Mouse (Mus musculus): Measurements from ENCODE around the gene Nxpe4. TPM values are rescaled to one million over a fixed set of nuclear protein-coding genes. Genes with fewer than 3 reads are reported as not detected.
"Not testable (repeated sequence)": the region's sequence is repeated elsewhere in the genome, so short reads cannot be mapped to it uniquely, and the experiment has no call there.

Gene Nxpe4
- 7.4 and 7.7 TPM in 2 replicates for polyA plus RNA-seq (2016; fragmentation: Nextera tagmentation; extraction: Ambion mirVana)

GRCm38 (mm10) chr9:48161505-48162192 lies at the start of gene Nxpe4:
Gene Nxpe4 (plus strand): TSS chr9:48162023.
- peaks cover 9% of the 10 kb centered on the region for H3K4me1 ChIP-seq (replicated peaks)
- H3K27ac ChIP-seq: no peak within 1 kb of the TSS
- ATAC-seq (ENCODE audit: insufficient number of reproducible peaks, insufficient read depth, low FRiP score, low TSS enrichment, low read depth): peak; percentile 37; the same call in 1 of the 2 replicates
- no peaks in the 10 kb centered on the region for H3K27me3 ChIP-seq
- no peaks in the 10 kb centered on the region for H3K36me3 ChIP-seq
- peak within 1 kb of the TSS; percentile 67 for H3K4me2 ChIP-seq
- peak within 1 kb of the TSS; percentile 50 for H3K4me3 ChIP-seq (replicated peaks)
- WGBS: 33% methylated on average over 12 of the region's 12 CpGs
- H3K9me3 ChIP-seq: no peaks in the 10 kb centered on the region
- peak within 1 kb of the TSS; percentile 54 for H3K9ac ChIP-seq (replicated peaks)

- Histone ChIP-seq H3K27ac (no peak overlapping the region), H3K27me3 (peaks cover 11% of the 10 kb centered on the region), H3K36me3 (no peaks in the 10 kb centered on the region), H3K9ac (replicated peaks) (no peak overlapping the region), H3K4me3 (replicated peaks) (no peak overlapping the region), H3K4me2 (no peak overlapping the region), H3K4me1 (replicated peaks) (no peaks in the 10 kb centered on the region), H3K9me3 (no peaks in the 10 kb centered on the region)
- no peak for ATAC-seq (ENCODE audit: insufficient number of reproducible peaks, insufficient read depth, low FRiP score, low TSS enrichment, low read depth)
- 39% methylated on average over 3 of the region's 3 CpGs for WGBS
Measured at GRCm38 (mm10) chr9:48126815-48127214, 35.0 kb upstream of the Nxpe4 start.

- Histone ChIP-seq H3K9ac (replicated peaks) (no peak overlapping the region), H3K27me3 (peaks cover 7% of the 10 kb centered on the region; the same call in 1 of the 2 replicates), H3K4me3 (replicated peaks) (no peak overlapping the region), H3K4me2 (no peak overlapping the region), H3K4me1 (replicated peaks) (no peaks in the 10 kb centered on the region), H3K27ac (no peak overlapping the region), H3K9me3 (no peaks in the 10 kb centered on the region), H3K36me3 (no peaks in the 10 kb centered on the region)
- 18% methylated on average over 3 of the region's 3 CpGs for WGBS
- no peak for ATAC-seq (ENCODE audit: insufficient number of reproducible peaks, insufficient read depth, low FRiP score, low TSS enrichment, low read depth)
Measured at GRCm38 (mm10) chr9:48137507-48137906, 24.3 kb upstream of the Nxpe4 start.

GRCm38 (mm10) chr9:48140485-48141411 lies 21.1 kb upstream of the Nxpe4 start:
- Histone ChIP-seq H3K27me3 (peaks cover 7% of the 10 kb centered on the region; the same call in 1 of the 2 replicates), H3K4me2 (no peak overlapping the region), H3K9ac (replicated peaks) (no peak overlapping the region), H3K27ac (no peak overlapping the region), H3K9me3 (no peaks in the 10 kb centered on the region), H3K4me3 (replicated peaks) (no peak overlapping the region), H3K36me3 (no peaks in the 10 kb centered on the region), H3K4me1 (replicated peaks) (no peaks in the 10 kb centered on the region)
- WGBS: 41% methylated on average over 8 of the region's 8 CpGs
- no peak for ATAC-seq (ENCODE audit: insufficient number of reproducible peaks, insufficient read depth, low FRiP score, low TSS enrichment, low read depth)

- no peak overlapping the region for H3K4me2 ChIP-seq
- H3K27ac ChIP-seq: no peak overlapping the region
- no peaks in the 10 kb centered on the region for H3K4me1 ChIP-seq (replicated peaks)
- H3K9me3 ChIP-seq: no peaks in the 10 kb centered on the region
- ATAC-seq (ENCODE audit: insufficient number of reproducible peaks, insufficient read depth, low FRiP score, low TSS enrichment, low read depth): no peak
- no peak overlapping the region for H3K9ac ChIP-seq (replicated peaks)
- 81% methylated on average over 6 of the region's 6 CpGs for WGBS
- H3K4me3 ChIP-seq (replicated peaks): no peak overlapping the region
- peaks cover 4% of the 10 kb centered on the region; the same call in 1 of the 2 replicates for H3K27me3 ChIP-seq
- H3K36me3 ChIP-seq: no peaks in the 10 kb centered on the region
Measured at GRCm38 (mm10) chr9:48142646-48143045, 19.2 kb upstream of the Nxpe4 start.

GRCm38 (mm10) chr9:48146761-48147160 lies 15.1 kb upstream of the Nxpe4 start:
- no peak overlapping the region for H3K4me2 ChIP-seq
- 63% methylated on average over 3 of the region's 3 CpGs for WGBS

GRCm38 (mm10) chr9:48166531-48166930 lies 4.7 kb downstream of the Nxpe4 start:
- H3K36me3 ChIP-seq; H3K9me3 ChIP-seq; ATAC-seq (ENCODE audit: insufficient number of reproducible peaks, insufficient read depth, low FRiP score, low TSS enrichment, low read depth); H3K9ac ChIP-seq (replicated peaks); H3K4me3 ChIP-seq (replicated peaks); H3K4me2 ChIP-seq; H3K4me1 ChIP-seq (replicated peaks); H3K27ac ChIP-seq; H3K27me3 ChIP-seq: not testable (repeated sequence)
- WGBS: 39% methylated on average over 6 of the region's 6 CpGs

More at GRCm38 (mm10) chr9:48146761-48147160, 15.1 kb upstream of the Nxpe4 start:
- H3K9ac ChIP-seq (replicated peaks): no peak overlapping the region
- peaks cover 3% of the 10 kb centered on the region; the same call in 1 of the 2 replicates for H3K27me3 ChIP-seq
- H3K4me3 ChIP-seq (replicated peaks): no peak overlapping the region
- no peaks in the 10 kb centered on the region for H3K36me3 ChIP-seq
- no peaks in the 10 kb centered on the region for H3K9me3 ChIP-seq
- no peaks in the 10 kb centered on the region for H3K4me1 ChIP-seq (replicated peaks)
- ATAC-seq (ENCODE audit: insufficient number of reproducible peaks, insufficient read depth, low FRiP score, low TSS enrichment, low read depth): no peak
- H3K27ac ChIP-seq: no peak overlapping the region

GRCm38 (mm10) chr9:48176764-48177163 lies 14.9 kb downstream of the Nxpe4 start:
- Histone ChIP-seq H3K9me3 (no peaks in the 10 kb centered on the region), H3K36me3 (no peaks in the 10 kb centered on the region), H3K4me3 (replicated peaks) (no peak overlapping the region), H3K4me1 (replicated peaks) (peaks cover 2% of the 10 kb centered on the region; the same call in 1 of the 2 replicates), H3K27me3 (no peaks in the 10 kb centered on the region), H3K4me2 (no peak overlapping the region), H3K27ac (no peak overlapping the region), H3K9ac (replicated peaks) (no peak overlapping the region)
- no peak for ATAC-seq (ENCODE audit: insufficient number of reproducible peaks, insufficient read depth, low FRiP score, low TSS enrichment, low read depth)
- 59% methylated on average over 1 of the region's 1 CpGs for WGBS

- no peaks in the 10 kb centered on the region for H3K9me3 ChIP-seq
- peaks cover 21% of the 10 kb centered on the region for H3K4me1 ChIP-seq (replicated peaks)
- no peaks in the 10 kb centered on the region for H3K27me3 ChIP-seq
- H3K4me2 ChIP-seq: no peak overlapping the region
- H3K36me3 ChIP-seq: no peaks in the 10 kb centered on the region
- no peak overlapping the region for H3K9ac ChIP-seq (replicated peaks)
- 73% methylated on average over 7 of the region's 7 CpGs for WGBS
- no peak overlapping the region for H3K27ac ChIP-seq
- no peak for ATAC-seq (ENCODE audit: insufficient number of reproducible peaks, insufficient read depth, low FRiP score, low TSS enrichment, low read depth)
- H3K4me3 ChIP-seq (replicated peaks): no peak overlapping the region
Measured at GRCm38 (mm10) chr9:48181300-48181699, 19.5 kb downstream of the Nxpe4 start.

GRCm38 (mm10) chr9:48182718-48183414 lies 21.0 kb downstream of the Nxpe4 start:
- H3K27me3 ChIP-seq: no peaks in the 10 kb centered on the region
- WGBS: 29% methylated on average over 7 of the region's 7 CpGs
- no peak for ATAC-seq (ENCODE audit: insufficient number of reproducible peaks, insufficient read depth, low FRiP score, low TSS enrichment, low read depth)
- no peak overlapping the region for H3K4me3 ChIP-seq (replicated peaks)
- H3K9ac ChIP-seq (replicated peaks): no peak overlapping the region
- H3K9me3 ChIP-seq: no peaks in the 10 kb centered on the region
- H3K36me3 ChIP-seq: no peaks in the 10 kb centered on the region
- H3K4me1 ChIP-seq (replicated peaks): peaks cover 21% of the 10 kb centered on the region
- H3K4me2 ChIP-seq: no peak overlapping the region
- H3K27ac ChIP-seq: no peak overlapping the region

GRCm38 (mm10) chr9:48184319-48184718 lies 22.5 kb downstream of the Nxpe4 start:
- Histone ChIP-seq H3K4me3 (replicated peaks) (no peak overlapping the region), H3K4me2 (no peak overlapping the region), H3K36me3 (no peaks in the 10 kb centered on the region), H3K9me3 (no peaks in the 10 kb centered on the region), H3K9ac (replicated peaks) (no peak overlapping the region), H3K27me3 (no peaks in the 10 kb centered on the region), H3K27ac (no peak overlapping the region), H3K4me1 (replicated peaks) (peaks cover 21% of the 10 kb centered on the region)
- 79% methylated on average over 7 of the region's 7 CpGs for WGBS
- no peak for ATAC-seq (ENCODE audit: insufficient number of reproducible peaks, insufficient read depth, low FRiP score, low TSS enrichment, low read depth)
